In genomic region chr4:82001406-82001732, GRCm38 (mm10) we compare ENCODE assay signal across 18 mouse cellular contexts.
DNase-seq lines count a peak whose midpoint lies in the region; ATAC-seq and TF ChIP-seq lines count a peak whose summit lies in the region.
"Had no signal": no experiment of that assay in that cellular context is flagged by ENCODE, and none has a peak within 500 bp of the region (broad histone marks: within the 10 kb centered on the region; RNA-seq: fewer than 3 reads in every experiment).

No protein-coding gene starts in this region.

- in situ Hi-C loops in Patski (cut with MboI; ENCODE audit: low pct_unique_long_range_greater_than_20kb), result no loop called here

- CTCF ChIA-PET in Patski (lab: Charles Lee), result interaction anchor here (1.4 to 1.8 kb wide), 2 partner anchors 19 to 26 kb away, joined by 4 read pairs; no protein-coding TSS in a partner anchor

- H3K27me3 ChIP-seq in heart, embryonic 15.5 days, result no peaks in the 10 kb centered on the region
- no peaks in the 10 kb centered on the region for H3K27me3 ChIP-seq in kidney, embryonic 16.5 days (ENCODE audit: insufficient read depth, low read length)
- H3K27me3 ChIP-seq in Patski, result no peaks in the 10 kb centered on the region
- H3K27me3 ChIP-seq: midbrain, embryonic 13.5 days had no signal

- POLR2A ChIA-PET in Patski (lab: Charles Lee), result interaction anchor here (1.0 kb wide), 1 partner anchor 19 kb away, joined by 5 read pairs; no protein-coding TSS in a partner anchor

- no peak for TF ChIP-seq POLR2A in embryonic fibroblast, embryonic 13.5 days (IDR thresholded peaks at IDR 0.05; ENCODE audit: low read depth, low read length)

- H3K4me3 ChIP-seq in heart, embryonic 15.5 days, result no peak overlapping the region
- H3K4me3 ChIP-seq in kidney, embryonic 16.5 days (ENCODE audit: low read length), result no peak overlapping the region
- no peak overlapping the region for H3K4me3 ChIP-seq in embryonic fibroblast, embryonic 13.5 days (ENCODE audit: insufficient read depth, low read length)
- no peak overlapping the region for H3K4me3 ChIP-seq in left cerebral cortex, adult 2 months
- H3K4me3 ChIP-seq: heart, embryonic 10.5 days; layer of hippocampus, adult 2 months; midbrain, embryonic 13.5 days; myocyte had no signal

- H3K27ac ChIP-seq in heart, embryonic 15.5 days, result peak overlapping the region; percentile 69
- peak overlapping the region; percentile 35; the same call in 1 of the 2 replicates for H3K27ac ChIP-seq in kidney, embryonic 16.5 days (ENCODE audit: low read length)
- peak overlapping the region; percentile 35; the same call in 1 of the 2 replicates for H3K27ac ChIP-seq in embryonic fibroblast, embryonic 13.5 days (ENCODE audit: insufficient read depth, low read length)
- H3K27ac ChIP-seq in left cerebral cortex, adult 2 months, result no peak overlapping the region
- H3K27ac ChIP-seq: layer of hippocampus, adult 2 months; midbrain, embryonic 13.5 days had no signal

- TF ChIP-seq CTCF in Patski (IDR thresholded peaks at IDR 0.05), result no peak
- TF ChIP-seq CTCF in embryonic fibroblast, embryonic 13.5 days (IDR thresholded peaks at IDR 0.05; ENCODE audit: borderline replicate concordance, insufficient read depth, low read length), result no peak
- no peak for TF ChIP-seq CTCF in left cerebral cortex, adult 2 months (IDR thresholded peaks at IDR 0.05)

- intact Hi-C loops in left cerebral cortex, adult 2 months (cut with DNase I), result no loop called here

- no peak overlapping the region for H3K4me2 ChIP-seq in heart, embryonic 15.5 days
- H3K4me2 ChIP-seq in kidney, embryonic 16.5 days (replicated peaks; ENCODE audit: low read depth, low read length), result no peak overlapping the region
- H3K4me2 ChIP-seq: midbrain, embryonic 13.5 days had no signal

- H3K4me1 ChIP-seq in heart, embryonic 15.5 days (replicated peaks), result peaks cover 23% of the 10 kb centered on the region
- 0 out of 2 replicates have a peak, but pooled peaks cover 14% of the 10 kb centered on the region for H3K4me1 ChIP-seq in kidney, embryonic 16.5 days (ENCODE audit: insufficient read depth, low read length)
- H3K4me1 ChIP-seq in embryonic fibroblast, embryonic 13.5 days (ENCODE audit: control insufficient read depth, insufficient read depth, low read length), result peaks cover 13% of the 10 kb centered on the region; the same call in 1 of the 2 replicates

- H3K36me3 ChIP-seq in heart, embryonic 15.5 days, result no peaks in the 10 kb centered on the region
- H3K36me3 ChIP-seq in kidney, embryonic 16.5 days (ENCODE audit: insufficient read depth, low read length), result no peaks in the 10 kb centered on the region
- H3K36me3 ChIP-seq: heart, embryonic 10.5 days; midbrain, embryonic 13.5 days had no signal

- no peaks in the 10 kb centered on the region for H3K9me3 ChIP-seq in heart, embryonic 15.5 days (replicated peaks)
- no peaks in the 10 kb centered on the region for H3K9me3 ChIP-seq in kidney, embryonic 16.5 days (ENCODE audit: low read length)
- H3K9me3 ChIP-seq: heart, embryonic 10.5 days; midbrain, embryonic 13.5 days had no signal

- no peak for DNase-seq in heart, adult 8-10 months (ENCODE audit: low spot score)
- no peak for DNase-seq in kidney, adult 9 months
- peak; percentile 56 for DNase-seq in Patski (ENCODE audit: low read depth, low spot score)
- no peak for DNase-seq in left cerebral cortex, adult 2 months (ENCODE audit: extremely low spot score in 1 of 2, low spot score in 2 of 2)
- DNase-seq: adrenal gland, postnatal 14 days; B cell, adult 2 months; cerebellum, adult 11-12 months; cerebellum, postnatal 36 days; kidney, adult 18-20 months; thymus, adult 18-20 months had no signal

- H3K9ac ChIP-seq in heart, embryonic 15.5 days, result no peak overlapping the region
- H3K9ac ChIP-seq in kidney, embryonic 16.5 days (replicated peaks; ENCODE audit: low read length), result no peak overlapping the region
- H3K9ac ChIP-seq: midbrain, embryonic 13.5 days had no signal

- WGBS in heart, embryonic 15.5 days, result 81% methylated on average over 6 of the region's 6 CpGs
- 49% methylated on average over 6 of the region's 6 CpGs for WGBS in kidney, embryonic 16.5 days

- no peak for ATAC-seq in heart, embryonic 15.5 days (replicated peaks; ENCODE audit: insufficient number of reproducible peaks, insufficient read depth, low FRiP score, low read depth)
- peak; percentile 42; the same call in 1 of the 2 replicates for ATAC-seq in kidney, embryonic 16.5 days (ENCODE audit: low FRiP score, low TSS enrichment)
- ATAC-seq in Patski, result no peak
- ATAC-seq: activated CD4-positive, CD25-positive, alpha-beta regulatory T cell, adult 4 months had no signal
